Mouse (Mus musculus) right cerebral cortex, postnatal 36 days (tissue): ENCODE measurements around the gene Olfr698.
"Not testable (repeated sequence)": the region's sequence is repeated elsewhere in the genome, so short reads cannot be mapped to it uniquely, and the experiment has no call there.

Source experiments
- DNase-seq, 2 experiments: peaks; one replicate each; pipeline ENCODE4 v3.0.0; 2022; ENCODE audit warnings: low spot score in 2 of 2, mixed read lengths in 1 of 2

Olfr698 gene

DNA sequence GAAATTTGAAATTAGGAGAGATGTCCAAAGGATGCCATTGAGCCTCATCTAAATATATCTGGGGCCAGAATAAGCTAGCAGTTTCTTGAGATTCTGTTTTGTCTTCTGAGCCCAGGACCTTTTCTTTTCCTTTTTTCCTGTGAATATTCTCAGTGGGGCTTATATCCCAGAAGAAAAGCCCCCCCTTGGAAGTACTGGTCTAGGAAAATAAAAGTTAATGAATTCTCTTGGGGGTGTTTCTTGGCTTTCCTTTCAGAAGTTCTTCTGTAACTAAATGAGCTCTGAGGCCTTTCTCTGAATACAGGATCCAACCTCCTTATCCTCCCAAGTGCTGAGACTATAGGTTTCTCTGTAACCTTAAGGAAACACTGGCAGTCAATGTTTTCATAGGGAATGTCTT, at the start of gene Olfr698:
Gene Olfr698, minus strand, starts transcription at position 101 of the 400 bp plus-strand sequence.
- DNase-seq = no peak

DNA sequence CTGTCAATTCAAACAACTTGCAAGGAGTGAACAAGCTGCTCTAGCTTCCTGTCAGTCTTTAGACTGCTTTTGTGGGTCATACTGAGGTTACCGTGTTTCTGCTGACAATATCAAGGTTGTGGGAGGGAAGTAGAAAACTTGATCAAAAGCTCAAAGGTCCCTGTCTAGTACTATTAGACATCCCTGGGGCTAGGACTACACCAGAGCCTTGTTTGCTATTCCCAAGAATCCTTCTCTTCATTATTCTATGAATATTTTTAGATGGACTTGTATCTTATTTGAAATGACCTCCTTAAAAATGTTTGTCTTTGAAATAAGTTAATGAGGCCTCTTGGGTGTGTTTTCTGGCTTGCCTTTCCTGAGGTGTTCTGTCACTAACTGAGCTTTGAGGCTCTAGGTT, 37.9 kb upstream of the Olfr698 start, which contains the start of gene Olfr699:
Gene Olfr699, minus strand, starts transcription at position 101 of the 400 bp plus-strand sequence.
- DNase-seq = no peak

DNA sequence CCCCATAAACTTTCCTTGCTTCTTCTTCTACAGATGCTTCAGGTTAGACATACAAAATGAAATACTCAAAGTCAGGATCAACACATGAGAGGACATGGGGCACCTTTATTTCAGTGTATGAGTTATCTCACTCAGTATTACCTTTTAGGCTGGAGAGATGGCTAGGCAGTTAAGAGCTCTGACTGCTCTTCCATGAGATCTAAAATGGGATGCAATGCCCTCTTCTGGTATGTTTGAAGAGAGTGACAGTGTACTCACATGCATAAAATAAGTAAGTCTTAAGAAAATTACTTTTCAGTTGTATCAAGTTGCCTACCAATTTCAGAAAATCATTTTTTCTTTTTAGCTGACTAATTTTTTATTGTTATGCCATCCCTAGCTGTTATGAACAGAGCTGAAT, 33.1 kb upstream of the Olfr698 start:
- DNase-seq = no peak

DNA sequence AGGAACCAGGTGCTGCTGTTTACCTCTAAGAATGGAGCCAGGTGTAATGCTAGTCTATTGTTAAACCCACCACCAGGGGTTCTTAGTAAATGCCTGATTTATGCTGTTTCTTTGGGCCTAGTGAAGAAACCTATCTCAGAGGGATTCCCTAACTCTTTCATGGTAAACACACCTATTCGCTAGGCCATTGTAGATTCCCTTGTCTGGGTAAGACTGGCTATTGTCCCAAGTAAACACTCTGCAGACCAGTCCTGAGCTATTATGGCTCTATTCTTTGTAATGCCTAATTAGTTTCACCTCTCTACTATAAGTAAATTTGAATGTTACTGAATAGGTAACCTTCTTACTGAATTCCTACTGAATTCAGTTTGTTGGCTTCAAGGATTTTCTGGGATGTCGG, 5.8 kb upstream of the Olfr698 start:
- DNase-seq = not testable (repeated sequence)

DNA sequence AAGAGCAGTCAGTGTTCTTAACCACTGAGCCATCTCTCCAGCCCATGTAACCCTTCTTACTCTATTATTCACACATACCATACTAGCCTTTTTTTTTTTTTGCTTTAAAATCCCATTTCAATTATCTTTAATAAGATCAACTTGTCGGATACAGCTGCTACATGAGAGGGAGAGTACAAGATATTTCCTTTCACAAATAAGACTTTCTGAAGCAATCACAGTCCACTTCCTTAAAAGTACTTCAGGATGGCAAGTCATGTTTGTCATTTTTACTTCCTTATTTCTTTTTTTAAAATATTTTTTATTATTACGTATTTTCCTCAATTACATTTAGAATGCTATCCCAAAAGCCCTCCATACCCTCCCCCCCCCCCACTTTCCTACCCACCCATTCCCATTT, 3.6 kb upstream of the Olfr698 start:
- DNase-seq = no peak

DNA sequence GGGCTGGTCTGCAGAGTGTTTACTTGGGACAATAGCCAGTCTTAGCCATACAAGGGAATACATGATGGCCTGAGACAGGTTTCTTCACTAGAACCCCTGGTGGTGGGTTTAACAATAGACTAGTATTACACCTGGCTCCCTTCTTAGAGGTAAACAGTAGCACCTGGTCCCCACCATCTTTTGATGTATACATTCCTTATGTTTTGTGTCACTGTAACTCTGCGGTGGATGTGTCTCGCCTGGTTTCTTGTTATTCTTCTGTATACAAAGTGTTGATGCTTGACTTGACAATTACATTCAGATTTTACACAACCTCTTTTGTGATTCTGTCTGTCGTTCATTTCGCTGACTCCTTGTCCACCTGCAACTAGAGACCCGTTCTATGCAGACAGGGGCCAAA, 9.4 kb downstream of the Olfr698 start:
- DNase-seq = no peak

DNA sequence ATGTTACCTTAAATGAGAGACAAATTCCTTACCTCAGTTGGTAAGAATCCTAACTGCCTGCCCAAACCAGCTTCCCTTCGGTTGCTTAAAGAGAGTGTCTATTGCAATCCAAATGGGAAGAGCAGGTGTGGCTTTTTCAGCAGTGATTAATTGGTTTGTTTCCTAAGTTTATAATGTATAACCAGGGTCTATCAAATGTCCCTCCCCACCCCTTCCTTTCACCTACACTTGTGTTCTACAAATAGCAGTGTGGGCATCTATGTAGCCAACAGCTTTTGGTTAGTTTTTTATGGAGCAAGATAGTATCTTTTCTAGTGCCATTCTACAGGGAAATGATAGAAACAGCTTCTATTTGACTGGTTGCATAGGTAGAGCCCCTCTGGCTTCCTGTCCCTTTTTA, 12.9 kb downstream of the Olfr698 start, which contains the start of gene Olfr697:
Gene Olfr697, minus strand, starts transcription at position 101 of the 400 bp plus-strand sequence.
- no peak for DNase-seq

DNA sequence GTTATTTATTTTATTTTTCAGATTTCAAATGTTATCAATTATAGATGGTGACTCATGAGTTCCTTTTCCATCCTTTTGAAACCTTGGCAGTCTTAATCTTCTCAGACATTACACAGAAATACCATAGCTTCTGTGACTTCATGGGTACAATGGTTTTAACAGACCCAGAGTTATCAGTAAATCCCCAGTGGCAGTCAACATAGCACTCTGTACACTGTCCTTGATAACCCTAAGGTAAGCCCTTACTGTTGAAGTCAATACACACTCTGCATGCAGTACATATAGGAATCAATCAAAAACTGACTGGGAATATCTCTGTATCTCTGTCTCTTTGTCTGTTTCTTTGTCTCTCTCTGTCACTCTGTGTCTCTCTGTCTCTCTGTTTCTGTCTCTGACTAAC, 18.2 kb downstream of the Olfr698 start:
- no peak for DNase-seq

DNA sequence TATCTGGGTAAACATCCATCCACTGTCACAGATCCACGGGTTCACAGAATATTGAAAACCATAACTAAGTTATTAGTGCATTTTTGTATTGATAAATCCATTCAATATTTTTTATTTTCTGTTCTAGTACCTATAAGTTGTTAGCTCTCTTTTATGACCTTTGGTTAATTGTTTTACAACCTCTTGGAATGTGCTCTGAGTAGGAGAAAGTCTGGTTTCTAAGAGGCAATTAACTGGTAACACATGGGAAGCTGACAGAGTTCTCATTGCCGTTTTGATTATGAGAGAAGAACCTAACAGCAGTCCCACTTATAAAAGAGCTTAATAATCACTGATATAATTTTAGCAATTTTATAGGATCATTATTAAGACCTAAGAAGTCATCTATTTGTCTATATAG, 21.5 kb downstream of the Olfr698 start:
- DNase-seq = no peak

DNA sequence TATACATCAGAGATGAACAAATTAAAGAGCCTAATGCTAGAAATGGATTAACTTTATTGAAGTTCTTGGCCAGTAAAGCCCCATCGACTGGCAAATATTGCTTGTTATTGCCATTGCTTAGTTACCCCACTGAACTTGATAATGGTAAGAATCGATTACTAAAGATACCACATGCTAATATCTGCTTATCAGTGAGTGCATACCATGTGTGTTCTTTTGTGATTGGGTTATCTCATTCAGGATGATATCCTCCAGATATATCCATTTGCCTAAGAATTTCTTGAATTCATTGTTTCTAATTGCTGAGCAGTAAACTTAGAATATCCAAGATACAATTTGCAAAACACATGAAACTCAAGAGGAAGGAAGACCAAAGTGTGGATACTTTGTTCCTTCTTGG, 29.5 kb downstream of the Olfr698 start:
- DNase-seq = not testable (repeated sequence)

DNA sequence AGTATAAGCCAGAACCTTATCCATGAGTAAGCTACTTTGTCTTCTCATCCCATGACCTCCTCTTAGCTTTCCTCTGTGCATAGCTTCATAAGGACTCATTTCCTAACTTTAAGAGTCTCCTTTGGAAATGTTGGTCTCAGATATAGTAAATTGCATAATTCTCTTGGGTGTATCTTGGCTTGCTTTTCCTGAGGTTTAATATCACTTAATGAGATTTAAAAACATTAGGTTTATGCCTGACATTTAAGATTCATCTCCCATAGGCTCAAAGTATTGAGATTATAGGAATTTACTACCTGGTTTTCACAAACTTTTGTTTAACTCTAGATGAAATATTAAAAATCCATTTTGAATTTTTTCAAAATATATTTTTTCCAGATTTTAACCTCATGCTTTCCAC, 38.9 kb downstream of the Olfr698 start, which contains the start of gene Olfr695:
Gene Olfr695, minus strand, starts transcription at position 101 of the 400 bp plus-strand sequence.
- no peak for DNase-seq

DNA sequence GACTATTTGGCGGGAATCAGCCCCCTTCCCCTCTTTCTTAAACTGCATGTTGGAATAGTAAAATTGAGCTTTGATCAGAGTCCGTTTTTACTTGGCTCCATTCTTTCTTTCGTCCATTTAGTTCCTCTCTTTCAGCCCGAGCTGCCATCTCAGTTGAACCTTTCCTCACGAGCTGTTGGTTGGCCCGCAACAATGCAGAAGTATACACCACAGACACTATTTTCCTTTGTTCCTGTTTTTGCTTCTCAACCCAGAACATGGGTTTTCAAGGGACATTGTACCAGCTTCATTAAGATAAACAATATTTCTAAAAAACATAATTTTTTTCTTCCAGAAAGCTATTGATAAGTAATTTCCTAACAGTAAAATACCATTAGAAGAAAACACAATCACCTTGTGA, 43.7 kb downstream of the Olfr698 start:
- no peak for DNase-seq

DNA sequence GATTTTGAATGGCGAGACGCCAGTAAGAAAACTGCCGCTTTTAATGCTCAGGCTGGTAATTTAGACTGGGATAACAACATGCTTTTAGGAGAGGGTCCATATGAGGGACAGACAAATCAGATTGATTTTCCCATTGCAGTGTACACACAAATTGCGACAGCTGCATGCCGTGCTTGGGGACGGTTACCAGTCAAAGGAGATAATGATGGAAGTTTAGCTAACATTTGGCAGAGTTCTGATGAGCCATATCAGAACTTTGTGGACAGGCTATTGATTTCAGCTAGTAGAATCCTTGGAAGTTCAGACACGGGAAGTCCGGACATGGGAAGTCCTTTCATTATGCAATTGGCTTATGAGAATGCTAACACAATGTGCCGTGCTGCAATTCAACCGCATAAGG, 47.5 kb downstream of the Olfr698 start:
- DNase-seq = not testable (repeated sequence)
